18 mouse cellular contexts compared by ENCODE assay signal in genomic region chr7:63554457-63554856, GRCm38 (mm10).
DNase-seq lines count a peak whose midpoint lies in the region; ATAC-seq and TF ChIP-seq lines count a peak whose summit lies in the region.
"Had no signal": no experiment of that assay in that cellular context is flagged by ENCODE, and none has a peak within 500 bp of the region (broad histone marks: within the 10 kb centered on the region; RNA-seq: fewer than 3 reads in every experiment).

No protein-coding gene starts in this region.

- no peak for TF ChIP-seq CTCF in forebrain, postnatal 0 days (IDR thresholded peaks at IDR 0.05; ENCODE audit: low read depth)
- no peak for TF ChIP-seq CTCF in thymus, adult 2 months (IDR thresholded peaks at IDR 0.05; ENCODE audit: borderline replicate concordance, control insufficient read depth, extremely low read depth, insufficient read depth, low read length, poor library complexity)

- DNase-seq in forebrain, postnatal 0 days: peak; percentile 17
- no peak for DNase-seq in forebrain, embryonic 11.5 days (ENCODE audit: low spot score)
- DNase-seq in right cerebral cortex, adult 18-20 months: peak; percentile 64
- no peak for DNase-seq in right cerebral cortex, postnatal 4 days
- peak; percentile 16 to 43 for DNase-seq in left cerebral cortex, adult 9 months (ENCODE audit: low spot score in 2 of 2)
- DNase-seq in gastrocnemius, postnatal 10 days: no peak
- no peak for DNase-seq in thymus, adult 2 months
- DNase-seq: gastrocnemius, postnatal 25 days; heart, postnatal 4 days; liver; lung, adult 2 months; spleen, adult 18-20 months had no signal

- peak; percentile 51 for ATAC-seq in forebrain, postnatal 0 days
- no peak for ATAC-seq in forebrain, embryonic 11.5 days (replicated peaks; ENCODE audit: low FRiP score)
- ATAC-seq: inflammation-experienced regulatory T-cells, adult 6 months; midbrain, embryonic 13.5 days had no signal

- H3K4me2 ChIP-seq in forebrain, postnatal 0 days (ENCODE audit: low read depth): no peak overlapping the region
- H3K4me2 ChIP-seq in forebrain, embryonic 11.5 days (ENCODE audit: low read depth, low read length, severe bottlenecking): no peak overlapping the region
- H3K4me2 ChIP-seq: heart, embryonic 12.5 days; kidney, embryonic 15.5 days; midbrain, embryonic 13.5 days had no signal

- no peak overlapping the region for H3K4me3 ChIP-seq in forebrain, postnatal 0 days (ENCODE audit: low read depth, low read length)
- no peak overlapping the region for H3K4me3 ChIP-seq in forebrain, embryonic 11.5 days (ENCODE audit: low read depth, low read length)
- no peak overlapping the region for H3K4me3 ChIP-seq in thymus, adult 2 months (ENCODE audit: control insufficient read depth, insufficient read depth, low read length)
- H3K4me3 ChIP-seq: heart, embryonic 12.5 days; kidney, embryonic 15.5 days; midbrain, embryonic 13.5 days had no signal

- H3K27me3 ChIP-seq in forebrain, postnatal 0 days (ENCODE audit: insufficient read depth, low read length): no peaks in the 10 kb centered on the region
- no peaks in the 10 kb centered on the region for H3K27me3 ChIP-seq in forebrain, embryonic 11.5 days (ENCODE audit: control insufficient read depth, insufficient read depth, low read length)
- H3K27me3 ChIP-seq in thymus, adult 2 months (ENCODE audit: control insufficient read depth, insufficient read depth, low read length): no peaks in the 10 kb centered on the region
- H3K27me3 ChIP-seq: heart, embryonic 12.5 days; kidney, embryonic 15.5 days; midbrain, embryonic 13.5 days had no signal

- H3K9ac ChIP-seq in forebrain, postnatal 0 days: no peak overlapping the region
- H3K9ac ChIP-seq in forebrain, embryonic 11.5 days (ENCODE audit: low read length): no peak overlapping the region
- H3K9ac ChIP-seq: heart, embryonic 12.5 days; kidney, embryonic 15.5 days; midbrain, embryonic 13.5 days had no signal

- H3K27ac ChIP-seq in forebrain, postnatal 0 days (ENCODE audit: low read depth, low read length): no peak overlapping the region
- H3K27ac ChIP-seq in forebrain, embryonic 11.5 days (ENCODE audit: low read depth, low read length): no peak overlapping the region
- H3K27ac ChIP-seq in thymus, adult 2 months (ENCODE audit: control insufficient read depth, insufficient read depth, low read length): no peak overlapping the region
- H3K27ac ChIP-seq: kidney, embryonic 15.5 days; macrophage; midbrain, embryonic 13.5 days; stomach, postnatal 0 days had no signal

- no peaks in the 10 kb centered on the region for H3K9me3 ChIP-seq in forebrain, postnatal 0 days (ENCODE audit: low read length)
- H3K9me3 ChIP-seq in forebrain, embryonic 11.5 days (ENCODE audit: control insufficient read depth, low read length): no peaks in the 10 kb centered on the region
- H3K9me3 ChIP-seq: heart, embryonic 12.5 days; kidney, embryonic 15.5 days; midbrain, embryonic 13.5 days had no signal

- H3K36me3 ChIP-seq in forebrain, postnatal 0 days (ENCODE audit: insufficient read depth): no peaks in the 10 kb centered on the region
- no peaks in the 10 kb centered on the region for H3K36me3 ChIP-seq in forebrain, embryonic 11.5 days (ENCODE audit: control insufficient read depth, insufficient read depth, low read length)
- H3K36me3 ChIP-seq in thymus, adult 2 months (ENCODE audit: control insufficient read depth, insufficient read depth, low read length): no peaks in the 10 kb centered on the region
- H3K36me3 ChIP-seq: heart, embryonic 12.5 days; kidney, embryonic 15.5 days; midbrain, embryonic 13.5 days had no signal

- TF ChIP-seq POLR2A in thymus, adult 2 months (IDR thresholded peaks at IDR 0.05; ENCODE audit: control insufficient read depth, extremely low read depth, insufficient read depth, low read length, poor library complexity): no peak

- 83% methylated on average over 1 of the region's 1 CpGs for WGBS in forebrain, postnatal 0 days
- 87% methylated on average over 1 of the region's 1 CpGs for WGBS in forebrain, embryonic 11.5 days
- 89% methylated on average over 1 of the region's 1 CpGs for WGBS in thymus, adult 2 months

- H3K4me1 ChIP-seq in forebrain, postnatal 0 days (ENCODE audit: insufficient read depth): no peaks in the 10 kb centered on the region
- no peaks in the 10 kb centered on the region for H3K4me1 ChIP-seq in forebrain, embryonic 11.5 days (replicated peaks; ENCODE audit: control insufficient read depth, insufficient read depth, low read length)
- no peaks in the 10 kb centered on the region for H3K4me1 ChIP-seq in thymus, adult 2 months (replicated peaks; ENCODE audit: control insufficient read depth, insufficient read depth, low read length)
- H3K4me1 ChIP-seq: heart, embryonic 12.5 days; kidney, embryonic 15.5 days; midbrain, embryonic 13.5 days had no signal

Comparison
In these comparisons a context has a peak if more than half of its experiments do, and no peak if none do; other contexts are left out.
1. DNase-seq: peak in forebrain, postnatal 0 days (single experiment), right cerebral cortex, adult 18-20 months (single experiment) and left cerebral cortex, adult 9 months (2 of 2); none in forebrain, embryonic 11.5 days (single experiment), right cerebral cortex, postnatal 4 days (single experiment), gastrocnemius, postnatal 10 days (single experiment) and thymus, adult 2 months (single experiment).